Comparison of ENCODE assay signal across 18 mouse cellular contexts in genomic region chr8:26835076-26835475, GRCm38 (mm10).
A peak's percentile ranks its signal among the peaks of the same experiment; 100 is the strongest.
DNase-seq lines count a peak whose midpoint lies in the region; ATAC-seq and TF ChIP-seq lines count a peak whose summit lies in the region.
"Had no signal": no experiment of that assay in that cellular context is flagged by ENCODE, and none has a peak within 500 bp of the region (broad histone marks: within the 10 kb centered on the region; RNA-seq: fewer than 3 reads in every experiment).

No protein-coding gene starts in this region.

- peak; percentile 7 for DNase-seq in kidney, postnatal 0 days (ENCODE audit: low spot score)
- DNase-seq in kidney, adult 2 months, result no peak
- DNase-seq in midbrain, embryonic 11.5 days (ENCODE audit: low spot score, missing footprints), result peak; percentile 73
- no peak for DNase-seq in midbrain, embryonic 14.5 days
- peak; percentile 77 for DNase-seq in embryo, embryonic 9.5 days (ENCODE audit: extremely low spot score)
- DNase-seq in cerebellum, postnatal 4 days (ENCODE audit: low spot score in 2 of 2), result no peak
- DNase-seq in layer of hippocampus, adult 9-10 months (ENCODE audit: low spot score), result no peak
- DNase-seq: adrenal gland, postnatal 25 days; cerebellum, adult 11-12 months; cerebellum, postnatal 14 days; gastrocnemius, postnatal 25 days; heart, postnatal 10 days; lung, adult 18-20 months; thymus, adult 18-20 months had no signal

- TF ChIP-seq CTCF in kidney, postnatal 0 days (IDR thresholded peaks at IDR 0.05; ENCODE audit: low read depth), result no peak
- no peak for TF ChIP-seq CTCF in kidney, adult 2 months (conservative IDR thresholded peaks at IDR 0.05; ENCODE audit: insufficient read depth, insufficient read length, low read depth, low read length)

- no peak overlapping the region for H3K27ac ChIP-seq in kidney, postnatal 0 days
- no peak overlapping the region for H3K27ac ChIP-seq in kidney, adult 2 months (ENCODE audit: insufficient read depth, low read depth, low read length)
- H3K27ac ChIP-seq in midbrain, embryonic 11.5 days (ENCODE audit: low read depth, low read length), result no peak overlapping the region
- H3K27ac ChIP-seq in midbrain, embryonic 14.5 days (replicated peaks; ENCODE audit: low read depth, low read length), result no peak overlapping the region
- H3K27ac ChIP-seq: embryonic facial prominence, embryonic 12.5 days; forebrain, embryonic 15.5 days; hindbrain, embryonic 14.5 days had no signal

- peaks cover 16% of the 10 kb centered on the region; the same call in 1 of the 2 replicates for H3K4me1 ChIP-seq in kidney, postnatal 0 days (replicated peaks; ENCODE audit: insufficient read depth, low read length)
- H3K4me1 ChIP-seq in kidney, adult 2 months (ENCODE audit: control insufficient read depth, insufficient read depth, low read length), result no peaks in the 10 kb centered on the region
- no peaks in the 10 kb centered on the region for H3K4me1 ChIP-seq in midbrain, embryonic 11.5 days (ENCODE audit: control insufficient read depth, insufficient read depth, low read length)
- H3K4me1 ChIP-seq in midbrain, embryonic 14.5 days (ENCODE audit: control insufficient read depth, insufficient read depth, low read length), result no peaks in the 10 kb centered on the region

- H3K9me3 ChIP-seq in kidney, postnatal 0 days (replicated peaks; ENCODE audit: low read length), result no peaks in the 10 kb centered on the region
- no peaks in the 10 kb centered on the region for H3K9me3 ChIP-seq in midbrain, embryonic 11.5 days (ENCODE audit: control insufficient read depth, low read length)
- H3K9me3 ChIP-seq in midbrain, embryonic 14.5 days (ENCODE audit: control insufficient read depth, low read length), result no peaks in the 10 kb centered on the region
- H3K9me3 ChIP-seq: embryonic facial prominence, embryonic 12.5 days; forebrain, embryonic 15.5 days had no signal

- H3K9ac ChIP-seq in kidney, postnatal 0 days (ENCODE audit: low read depth, low read length), result no peak overlapping the region
- H3K9ac ChIP-seq in midbrain, embryonic 11.5 days (ENCODE audit: low read length), result no peak overlapping the region
- H3K9ac ChIP-seq in midbrain, embryonic 14.5 days (replicated peaks; ENCODE audit: low read length), result no peak overlapping the region
- H3K9ac ChIP-seq: embryonic facial prominence, embryonic 12.5 days; forebrain, embryonic 15.5 days; hindbrain, embryonic 14.5 days had no signal

- no peaks in the 10 kb centered on the region for H3K27me3 ChIP-seq in kidney, postnatal 0 days (ENCODE audit: insufficient read depth, low read length)
- H3K27me3 ChIP-seq in kidney, adult 2 months (replicated peaks; ENCODE audit: control insufficient read depth, insufficient read depth, low read length), result no peaks in the 10 kb centered on the region
- H3K27me3 ChIP-seq in midbrain, embryonic 11.5 days (ENCODE audit: control insufficient read depth, insufficient read depth, low read length), result no peaks in the 10 kb centered on the region
- H3K27me3 ChIP-seq in midbrain, embryonic 14.5 days (ENCODE audit: control insufficient read depth, insufficient read depth, low read length), result no peaks in the 10 kb centered on the region
- H3K27me3 ChIP-seq: forebrain, embryonic 15.5 days had no signal

- no peak for ATAC-seq in kidney, postnatal 0 days (replicated peaks; ENCODE audit: low FRiP score, low read depth)
- ATAC-seq in midbrain, embryonic 11.5 days (ENCODE audit: low FRiP score), result no peak
- no peak for ATAC-seq in midbrain, embryonic 14.5 days (ENCODE audit: low FRiP score, low TSS enrichment)
- ATAC-seq: forebrain, embryonic 15.5 days had no signal

- no peak overlapping the region for H3K4me2 ChIP-seq in kidney, postnatal 0 days (ENCODE audit: low read length)
- no peak overlapping the region for H3K4me2 ChIP-seq in midbrain, embryonic 11.5 days
- H3K4me2 ChIP-seq in midbrain, embryonic 14.5 days (ENCODE audit: low read length), result no peak overlapping the region
- H3K4me2 ChIP-seq: embryonic facial prominence, embryonic 12.5 days; forebrain, embryonic 15.5 days; hindbrain, embryonic 14.5 days had no signal

- WGBS in kidney, postnatal 0 days, result 50% methylated on average over 8 of the region's 8 CpGs
- 78% methylated on average over 8 of the region's 8 CpGs for WGBS in kidney, adult 2 months
- 66% methylated on average over 8 of the region's 8 CpGs for WGBS in midbrain, embryonic 11.5 days
- WGBS in midbrain, embryonic 14.5 days, result 69% methylated on average over 8 of the region's 8 CpGs

- H3K4me3 ChIP-seq in kidney, postnatal 0 days (replicated peaks; ENCODE audit: low read depth, low read length), result no peak overlapping the region
- H3K4me3 ChIP-seq in kidney, adult 2 months (ENCODE audit: insufficient read depth, low read depth, low read length), result no peak overlapping the region
- H3K4me3 ChIP-seq in midbrain, embryonic 11.5 days (ENCODE audit: low read depth, low read length), result no peak overlapping the region
- H3K4me3 ChIP-seq in midbrain, embryonic 14.5 days (replicated peaks; ENCODE audit: low read depth, low read length), result no peak overlapping the region
- H3K4me3 ChIP-seq: embryonic facial prominence, embryonic 12.5 days; erythroblast, embryonic 14.5 days; forebrain, embryonic 15.5 days had no signal

- no peak for TF ChIP-seq POLR2A in kidney, adult 2 months (IDR thresholded peaks at IDR 0.05; ENCODE audit: low read depth, low read length)

- H3K36me3 ChIP-seq in kidney, postnatal 0 days (ENCODE audit: insufficient read depth, low read length), result no peaks in the 10 kb centered on the region
- no peaks in the 10 kb centered on the region for H3K36me3 ChIP-seq in kidney, adult 2 months (ENCODE audit: control insufficient read depth, insufficient read depth, low read length)
- no peaks in the 10 kb centered on the region for H3K36me3 ChIP-seq in midbrain, embryonic 11.5 days (ENCODE audit: control insufficient read depth, insufficient read depth, low read length)
- H3K36me3 ChIP-seq in midbrain, embryonic 14.5 days (ENCODE audit: control insufficient read depth, insufficient read depth, low read length), result no peaks in the 10 kb centered on the region
- H3K36me3 ChIP-seq: embryonic facial prominence, embryonic 12.5 days; forebrain, embryonic 15.5 days had no signal

Comparison
In these comparisons a context has a peak if more than half of its experiments do, and no peak if none do; other contexts are left out.
1. DNase-seq: peak in kidney, postnatal 0 days (single experiment), midbrain, embryonic 11.5 days (single experiment) and embryo, embryonic 9.5 days (single experiment); none in kidney, adult 2 months (single experiment), midbrain, embryonic 14.5 days (single experiment), cerebellum, postnatal 4 days (0 of 2) and layer of hippocampus, adult 9-10 months (single experiment).